Comparison of ENCODE assay signal across 9 mouse cellular contexts in the genomic region with DNA sequence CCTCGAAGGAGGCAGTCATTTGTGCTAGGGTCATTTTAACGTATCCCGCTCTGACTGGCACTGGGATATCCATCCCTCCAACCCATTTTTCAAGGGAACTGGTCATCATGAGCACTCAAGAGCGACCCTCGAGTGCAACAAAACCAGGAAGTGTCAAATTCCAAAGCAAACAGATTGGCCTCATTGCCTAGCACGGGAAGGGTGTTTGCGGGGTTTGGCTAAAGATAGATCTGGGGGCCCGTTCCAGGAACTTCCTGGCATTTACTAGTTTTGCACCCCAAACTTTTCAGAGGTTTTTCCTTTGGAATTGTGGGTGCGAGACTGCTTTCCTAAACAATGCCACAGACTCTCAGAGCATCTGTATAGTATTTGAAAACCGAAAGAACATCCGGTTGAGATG. TPM values are rescaled to one million over a fixed set of nuclear protein-coding genes. Genes with fewer than 3 reads are reported as not detected.
A peak's percentile ranks its signal among the peaks of the same experiment; 100 is the strongest.
DNase-seq lines count a peak whose midpoint lies in the region; ATAC-seq lines count a peak whose summit lies in the region.
"Had no signal": no experiment of that assay in that cellular context is flagged by ENCODE, and none has a peak within 500 bp of the region (broad histone marks: within the 10 kb centered on the region; RNA-seq: fewer than 3 reads in every experiment).

No protein-coding gene starts in this region.

- DNase-seq in cerebellum, adult 11-12 months = peak; percentile 18
- DNase-seq in cerebellum, adult 8-10 months = no peak
- DNase-seq in embryo, embryonic 10.5 days (ENCODE audit: low spot score) = peak; percentile 66
- DNase-seq in hindbrain, embryonic 14.5 days (ENCODE audit: low spot score) = no peak
- peak; percentile 40 for DNase-seq in mesoderm, embryonic 11.5 days (ENCODE audit: low read depth, low spot score)
- no peak for DNase-seq in frontal cortex, adult 2 months (ENCODE audit: extremely low spot score in 1 of 2, low spot score in 1 of 2)
- no peak for DNase-seq in adrenal gland, postnatal 14 days
- no peak for DNase-seq in right cerebral cortex, postnatal 10 days (ENCODE audit: low spot score in 2 of 2)
- DNase-seq: thymus, postnatal 4 days had no signal

- 26% methylated on average over 11 of the region's 11 CpGs for WGBS in hindbrain, embryonic 14.5 days

- ATAC-seq in hindbrain, embryonic 14.5 days (ENCODE audit: low FRiP score) = no peak

- no peaks in the 10 kb centered on the region for H3K36me3 ChIP-seq in hindbrain, embryonic 14.5 days (replicated peaks; ENCODE audit: control insufficient read depth, insufficient read depth)

- H3K4me3 ChIP-seq in hindbrain, embryonic 14.5 days (replicated peaks; ENCODE audit: low read length) = peak overlapping the region; percentile 83

- H3K4me2 ChIP-seq in hindbrain, embryonic 14.5 days (replicated peaks) = peak overlapping the region; percentile 69

- H3K4me1 ChIP-seq in hindbrain, embryonic 14.5 days (replicated peaks; ENCODE audit: control insufficient read depth, insufficient read depth, low read length) = peaks cover 13% of the 10 kb centered on the region

- 0 out of 2 replicates have a peak overlapping the region, but pooled peaks have one; percentile 86 for H3K9ac ChIP-seq in hindbrain, embryonic 14.5 days

- H3K27me3 ChIP-seq in hindbrain, embryonic 14.5 days (ENCODE audit: control insufficient read depth, insufficient read depth, low read length) = no peaks in the 10 kb centered on the region

- H3K9me3 ChIP-seq in hindbrain, embryonic 14.5 days (ENCODE audit: control insufficient read depth, low read length) = no peaks in the 10 kb centered on the region

- H3K27ac ChIP-seq in hindbrain, embryonic 14.5 days = no peak overlapping the region; the same call in 1 of the 2 replicates

RNA-seq across cellular contexts. Expression of a gene that starts 1.4 kb away (rescaled TPM):
- polyA plus RNA-seq in hindbrain, embryonic 14.5 days (2014; fragmentation: Nextera tagmentation; extraction: Ambion mirVana) = 49.0 and 51.0 TPM in 2 replicates
- 28.2 and 37.9 TPM in 2 replicates for polyA plus RNA-seq in frontal cortex, adult 2 months (2012; rRNA removed)
- 99.9 and 101 TPM in 2 replicates for total RNA-seq in adrenal gland, postnatal 14 days (2021)

Comparison
In these comparisons a context has a peak if more than half of its experiments do, and no peak if none do; other contexts are left out.
1. DNase-seq: peak in cerebellum, adult 11-12 months (single experiment), embryo, embryonic 10.5 days (single experiment) and mesoderm, embryonic 11.5 days (single experiment); none in cerebellum, adult 8-10 months (single experiment), hindbrain, embryonic 14.5 days (single experiment), frontal cortex, adult 2 months (0 of 2), adrenal gland, postnatal 14 days (single experiment) and right cerebral cortex, postnatal 10 days (0 of 2).